Mouse (Mus musculus) heart, postnatal 0 days (tissue): ENCODE measurements around the gene Tpmt. TPM values are rescaled to one million over a fixed set of nuclear protein-coding genes. Genes with fewer than 3 reads are reported as not detected.

Experiments
- ATAC-seq: fragments of 200-750 bp; cut with Nextera tagmentation; 2 replicates; pipeline ENCODE4 v1.8.0; 2017; ENCODE audit warnings: low read depth, moderate number of reproducible peaks, moderate library complexity; ENCODE audit not compliant: insufficient read depth
- DNase-seq: peaks from one replicate; pipeline ENCODE4 v3.0.0-alpha.2; 2016; ENCODE audit warnings: low spot score
- H3K27ac ChIP-seq: fragments of 300-500 bp; sonication (generic); 2 replicates; pipeline ENCODE4 v1.5.1; 2014; ENCODE audit warnings: low read depth, mild to moderate bottlenecking
- H3K27me3 ChIP-seq: fragments of 300-500 bp; sonication (generic); 2 replicates; pipeline ENCODE4 v1.6.1; 2014; ENCODE audit warnings: low read length, mixed read lengths; ENCODE audit not compliant: control insufficient read depth, insufficient read depth
- H3K36me3 ChIP-seq: fragments of 300-500 bp; sonication (generic); replicated peaks from 2 replicates; pipeline ENCODE4 v1.6.1; 2014; ENCODE audit warnings: low read length, mixed read lengths; ENCODE audit not compliant: control insufficient read depth, insufficient read depth
- H3K4me1 ChIP-seq: fragments of 300-500 bp; sonication (generic); 2 replicates; pipeline ENCODE4 v1.6.1; 2014; ENCODE audit warnings: antibody characterized with exemption; ENCODE audit not compliant: control insufficient read depth, insufficient read depth
- H3K4me2 ChIP-seq: fragments of 300-500 bp; sonication (generic); 2 replicates; pipeline ENCODE4 v1.6.1; 2014; ENCODE audit warnings: low read depth, mild to moderate bottlenecking, low read length, moderate library complexity
- H3K4me3 ChIP-seq: fragments of 300-500 bp; sonication (generic); 2 replicates; pipeline ENCODE4 v1.5.1; 2014; ENCODE audit warnings: low read depth, low read length
- H3K9ac ChIP-seq: fragments of 300-500 bp; sonication (generic); replicated peaks from 2 replicates; pipeline ENCODE4 v1.6.1; 2014; ENCODE audit warnings: low read depth, low read length, mixed read lengths
- H3K9me3 ChIP-seq: fragments of 300-500 bp; sonication (generic); replicated peaks from 2 replicates; pipeline ENCODE4 v1.6.1; 2016; ENCODE audit warnings: low read length; ENCODE audit not compliant: control insufficient read depth
- CTCF ChIP-seq: IDR thresholded peaks from 2 replicates; pipeline ENCODE4 v1.5.1; 2016; ENCODE audit warnings: antibody characterized with exemption, control low read depth, low read depth
- EP300 ChIP-seq: IDR thresholded peaks from 2 replicates; pipeline ENCODE4 v1.6.1; 2016; ENCODE audit warnings: antibody characterized with exemption, low read depth
- WGBS: fragments of 180-500 bp; shearing (Covaris S2); extraction: QIAGEN DNeasy Blood & Tissue Kit; methylation state at CpG from one replicate; pipeline ENCODE4 v1.1.7; 2014; 5-methylcytosine and 5-hydroxymethylcytosine counted together
- polyA plus RNA-seq: library from polyadenylated mRNA; unstranded; fragments of >200 nt; fragmentation: Nextera tagmentation; extraction: Ambion mirVana; gene quantifications from 2 replicates; pipeline ENCODE4 v1.2.1, GENCODE M21; 2015
- total RNA-seq: library from RNA; depleted of rRNA; stranded (reverse); fragments of >200 nt; gene quantifications from 2 replicates; pipeline ENCODE4 v1.2.3, GENCODE M21; 2014; ENCODE audit warnings: low replicate concordance; rRNA removed

Tpmt gene
- total and polyA plus RNA-seq, 2 experiments from 2014 or later: 9.5 TPM

GRCm38 (mm10) chr13:46975031-46975551, 69.4 kb downstream of the Tpmt start:
- H3K27me3 ChIP-seq: no peaks in the 10 kb centered on the region
- TF ChIP-seq EP300 (no peak), CTCF (no peak)
- no peaks in the 10 kb centered on the region for H3K36me3 ChIP-seq
- H3K9me3 ChIP-seq: no peaks in the 10 kb centered on the region
- DNase-seq (no peak), ATAC-seq (no peak)
- H3K4me1 ChIP-seq: peaks cover 11% of the 10 kb centered on the region
- H3K9ac ChIP-seq: no peak overlapping the region
- H3K4me3 ChIP-seq: no peak overlapping the region
- no peak overlapping the region for H3K27ac ChIP-seq
- H3K4me2 ChIP-seq: no peak overlapping the region; the same call in 1 of the 2 replicates
- 55% methylated on average over 14 of the region's 14 CpGs for WGBS

Other genes with a start within 250 kb of the Tpmt start
- 48.7 and 81.8 TPM in 2 replicates for gene Kif13a, start 114.9 kb downstream of the Tpmt start, total RNA-seq
- 29.8 and 36.7 TPM in 2 replicates for gene Kif13a, start 114.9 kb downstream of the Tpmt start, polyA plus RNA-seq
- gene Nhlrc1, start 29.9 kb downstream of the Tpmt start, total RNA-seq: 7.1 and 10.2 TPM in 2 replicates
- 3.7 and 5.2 TPM in 2 replicates for gene Nhlrc1, start 29.9 kb downstream of the Tpmt start, polyA plus RNA-seq
- 5.9 and 9.7 TPM in 2 replicates for gene Kdm1b, start 1.2 kb downstream of the Tpmt start, total RNA-seq
- 5.7 and 5.9 TPM in 2 replicates for gene Kdm1b, start 1.2 kb downstream of the Tpmt start, polyA plus RNA-seq
- 53.3 and 59.2 TPM in 2 replicates for gene Dek, start 61.5 kb upstream of the Tpmt start, total RNA-seq
- 80.8 and 87.4 TPM in 2 replicates for gene Dek, start 61.5 kb upstream of the Tpmt start, polyA plus RNA-seq
- gene Rnf144b, start 77.9 kb upstream of the Tpmt start, total RNA-seq: 5.5 and 6.3 TPM in 2 replicates
- 1.7 and 2.1 TPM in 2 replicates for gene Rnf144b, start 77.9 kb upstream of the Tpmt start, polyA plus RNA-seq